Mouse (Mus musculus) limb, embryonic 14.5 days (tissue): ENCODE measurements around the gene Hoxa5. TPM values are rescaled to one million over a fixed set of nuclear protein-coding genes. Genes with fewer than 3 reads are reported as not detected.

ENCODE experiments used
- ATAC-seq: fragments of 200-750 bp; cut with Nextera tagmentation; 2 replicates; pipeline ENCODE4 v1.8.0; 2017; ENCODE audit warnings: low read depth, moderate number of reproducible peaks, moderate TSS enrichment; ENCODE audit not compliant: low FRiP score
- DNase-seq: peaks from one replicate; pipeline ENCODE4 v3.0.0-alpha.2; 2015; ENCODE audit warnings: low spot score
- H3K27ac ChIP-seq: fragments of 300-500 bp; sonication (generic); replicated peaks from 2 replicates; pipeline ENCODE4 v1.5.1; 2014; ENCODE audit warnings: low read depth, mild to moderate bottlenecking, low read length, moderate library complexity, mixed read lengths
- H3K27me3 ChIP-seq: fragments of 300-500 bp; sonication (generic); 2 replicates; pipeline ENCODE4 v1.6.1; 2014; ENCODE audit warnings: low read length, mixed read lengths; ENCODE audit not compliant: control insufficient read depth, insufficient read depth
- H3K36me3 ChIP-seq: fragments of 300-500 bp; sonication (generic); 2 replicates; pipeline ENCODE4 v1.6.1; 2014; ENCODE audit warnings: mild to moderate bottlenecking, low read length, moderate library complexity, mixed read lengths; ENCODE audit not compliant: control insufficient read depth, insufficient read depth
- H3K4me1 ChIP-seq: fragments of 300-500 bp; sonication (generic); 2 replicates; pipeline ENCODE4 v1.6.1; 2014; ENCODE audit warnings: antibody characterized with exemption, low read length, mixed read lengths; ENCODE audit not compliant: control insufficient read depth, insufficient read depth
- H3K4me2 ChIP-seq: fragments of 300-500 bp; sonication (generic); replicated peaks from 2 replicates; pipeline ENCODE4 v1.6.1; 2014; ENCODE audit warnings: low read depth, mild to moderate bottlenecking, low read length, moderate library complexity; ENCODE audit not compliant: severe bottlenecking
- H3K4me3 ChIP-seq: fragments of 300-500 bp; sonication (generic); replicated peaks from 2 replicates; pipeline ENCODE4 v1.5.1; 2014; ENCODE audit warnings: low read length
- H3K9ac ChIP-seq: fragments of 300-500 bp; sonication (generic); 2 replicates; pipeline ENCODE4 v1.6.1; 2014; ENCODE audit warnings: mild to moderate bottlenecking, low read depth, low read length, moderate library complexity; ENCODE audit not compliant: severe bottlenecking
- H3K9me3 ChIP-seq: fragments of 300-500 bp; sonication (generic); 2 replicates; pipeline ENCODE4 v1.6.1; 2016; ENCODE audit warnings: low read length; ENCODE audit not compliant: control insufficient read depth
- POLR2A ChIP-seq: fragments of 200-500 bp; IDR thresholded peaks from 2 replicates; pipeline ENCODE4 v1.8.0; 2012; ENCODE audit warnings: inconsistent platforms, mild to moderate bottlenecking, moderate library complexity, borderline replicate concordance; ENCODE audit not compliant: insufficient read depth, insufficient read length; ENCODE audit errors: extremely low read depth
- WGBS: fragments of 180-500 bp; shearing (Covaris S2); extraction: QIAGEN DNeasy Blood & Tissue Kit; methylation state at CpG from one replicate; pipeline ENCODE4 v1.1.7; 2014; 5-methylcytosine and 5-hydroxymethylcytosine counted together
- polyA plus RNA-seq, 2 experiments: library from polyadenylated mRNA; depleted of rRNA in 1 of 2; stranded (reverse) in 1 of 2; unstranded in 1 of 2; fragments of >200 nt; fragmentation: Nextera tagmentation in 1 of 2; extraction: Ambion mirVana in 1 of 2; gene quantifications; 2 replicates each; pipeline versions ENCODE4 v1.2.1 to v1.2.3; 2012 to 2014

Gene Hoxa5
- polyA plus RNA-seq, 2 experiments: 3.4 to 11.0 TPM

GRCm38 (mm10) chr6:52227470-52228222 is 23.3 kb upstream of the Hoxa5 start:
- H3K9me3 ChIP-seq: no peaks in the 10 kb centered on the region
- no peak for TF ChIP-seq POLR2A
- WGBS: 5% methylated on average over 11 of the region's 11 CpGs
- no peaks in the 10 kb centered on the region for H3K27me3 ChIP-seq
- peak overlapping the region; percentile 96 for H3K4me2 ChIP-seq
- H3K4me3 ChIP-seq: peak overlapping the region; percentile 90
- DNase-seq (peak; percentile 78), ATAC-seq (no peak)
- peak overlapping the region; percentile 100 for H3K9ac ChIP-seq
- peak overlapping the region; percentile 95 for H3K27ac ChIP-seq
- peaks cover 16% of the 10 kb centered on the region for H3K4me1 ChIP-seq
- peaks cover 67% of the 10 kb centered on the region for H3K36me3 ChIP-seq

DNA sequence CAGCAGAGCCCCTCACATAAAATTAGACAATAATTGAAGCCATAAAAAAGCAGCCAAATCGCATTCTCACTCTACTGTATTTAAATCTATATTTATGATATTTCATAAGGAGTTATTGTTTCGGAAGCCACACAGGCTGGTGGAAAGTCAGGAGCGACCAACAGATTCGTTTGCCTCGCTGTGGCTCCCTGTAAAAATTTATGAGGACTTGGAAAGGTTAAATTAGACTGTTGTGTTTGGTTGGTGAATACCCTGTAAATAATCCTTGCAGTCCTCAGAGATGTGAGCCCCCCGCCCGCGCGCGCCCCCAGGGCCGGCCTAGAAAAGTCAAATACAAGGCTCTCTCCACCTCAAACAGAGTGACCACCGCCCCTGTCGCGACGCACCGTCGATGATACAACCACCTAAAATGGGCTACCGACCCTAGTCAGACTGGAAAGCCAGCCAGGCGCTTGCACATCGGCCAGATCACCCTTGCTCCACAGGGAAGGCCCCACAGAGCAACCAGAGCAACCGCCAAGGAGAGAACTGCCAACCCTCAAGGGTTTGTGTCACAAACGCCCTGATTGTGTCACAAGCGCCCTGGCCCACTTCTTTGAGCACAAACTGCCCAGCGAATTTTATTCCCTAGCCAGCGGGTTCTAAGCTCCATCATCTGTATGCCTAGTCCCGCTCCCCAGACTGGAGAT is 22.3 kb upstream of the Hoxa5 start:
- Histone ChIP-seq H3K27me3 (no peaks in the 10 kb centered on the region), H3K9me3 (no peaks in the 10 kb centered on the region), H3K4me1 (peaks cover 22% of the 10 kb centered on the region), H3K4me2 (peak overlapping the region; percentile 96), H3K27ac (peak overlapping the region; percentile 95), H3K9ac (peak overlapping the region; percentile 100), H3K4me3 (peak overlapping the region; percentile 90), H3K36me3 (peaks cover 58% of the 10 kb centered on the region)
- TF ChIP-seq POLR2A: 0 out of 2 replicates have a peak, but pooled peaks have one; percentile 29
- WGBS: 2% methylated on average over 26 of the region's 26 CpGs
- no peak for ATAC-seq
- peak; percentile 74 for DNase-seq

GRCm38 (mm10) chr6:52225612-52226568 is 21.5 kb upstream of the Hoxa5 start:
- DNase-seq: peak; percentile 98
- H3K27me3 ChIP-seq: no peaks in the 10 kb centered on the region

GRCm38 (mm10) chr6:52224895-52225611 is 20.7 kb upstream of the Hoxa5 start:
- peak overlapping the region; percentile 90 for H3K4me3 ChIP-seq
- H3K9ac ChIP-seq: peak overlapping the region; percentile 100
- under 1% methylated on average over 36 of the region's 36 CpGs for WGBS
- H3K9me3 ChIP-seq: no peaks in the 10 kb centered on the region
- DNase-seq (peak; percentile 26), ATAC-seq (no peak)
- H3K27me3 ChIP-seq: peaks cover 3% of the 10 kb centered on the region; the same call in 1 of the 2 replicates
- H3K4me2 ChIP-seq: peak overlapping the region; percentile 96
- H3K4me1 ChIP-seq: peaks cover 27% of the 10 kb centered on the region
- TF ChIP-seq POLR2A: no peak
- peaks cover 43% of the 10 kb centered on the region for H3K36me3 ChIP-seq
- peak overlapping the region; percentile 95 for H3K27ac ChIP-seq

More at GRCm38 (mm10) chr6:52225612-52226568, 21.5 kb upstream of the Hoxa5 start:
- Histone ChIP-seq H3K36me3 (peaks cover 51% of the 10 kb centered on the region), H3K9me3 (no peaks in the 10 kb centered on the region), H3K9ac (peak overlapping the region; percentile 100), H3K4me1 (peaks cover 24% of the 10 kb centered on the region), H3K4me2 (peak overlapping the region; percentile 96), H3K4me3 (peak overlapping the region; percentile 90), H3K27ac (peak overlapping the region; percentile 95)
- WGBS: under 1% methylated on average over 65 of the region's 69 CpGs
- ATAC-seq: peak; percentile 71
- TF ChIP-seq POLR2A: peak; percentile 43; the same call in 1 of the 2 replicates
